Mouse (Mus musculus) mesoderm, embryonic 11.5 days (tissue): ENCODE data around the gene Sde2.
"Not testable (repeated sequence)": the region's sequence is repeated elsewhere in the genome, so short reads cannot be mapped to it uniquely, and the experiment has no call there.

Experiments
- DNase-seq: peaks from one replicate; pipeline ENCODE4 v3.0.0-alpha.2; 2012; ENCODE audit warnings: low read depth, low spot score

Sde2 gene

GRCm38 (mm10) chr1:180835273-180836015, 15.5 kb upstream of the Sde2 start:
- DNase-seq, result no peak

GRCm38 (mm10) chr1:180836467-180836866, 14.5 kb upstream of the Sde2 start:
- not testable (repeated sequence) for DNase-seq

GRCm38 (mm10) chr1:180837186-180837585, 13.7 kb upstream of the Sde2 start:
- DNase-seq, result no peak

- DNase-seq, result no peak
These were observed 12.9 kb upstream of the Sde2 start for GRCm38 (mm10) chr1:180838014-180838413.

GRCm38 (mm10) chr1:180839201-180839910, 11.6 kb upstream of the Sde2 start:
- DNase-seq, result no peak

GRCm38 (mm10) chr1:180841561-180842300, 9.2 kb upstream of the Sde2 start:
- no peak for DNase-seq

- DNase-seq, result peak; percentile 69
These were observed 2.8 kb upstream of the Sde2 start for GRCm38 (mm10) chr1:180848114-180848510.

- no peak for DNase-seq
These were observed 2.3 kb upstream of the Sde2 start for GRCm38 (mm10) chr1:180848511-180849241.

- no peak for DNase-seq
These were observed 1.1 kb upstream of the Sde2 start for GRCm38 (mm10) chr1:180849701-180850301.

GRCm38 (mm10) chr1:180858763-180859162, 7.8 kb downstream of the Sde2 start:
- DNase-seq, result no peak

GRCm38 (mm10) chr1:180860030-180860429, 9.1 kb downstream of the Sde2 start:
- DNase-seq, result no peak

- peak; percentile 59 for DNase-seq
These were observed 12.7 kb downstream of the Sde2 start for GRCm38 (mm10) chr1:180863606-180864005.

GRCm38 (mm10) chr1:180866001-180866400, 15.1 kb downstream of the Sde2 start:
- DNase-seq, result no peak

- DNase-seq, result no peak
These were observed 19.3 kb downstream of the Sde2 start for GRCm38 (mm10) chr1:180870122-180870650.

- DNase-seq, result peak; percentile 81
These were observed 23.0 kb downstream of the Sde2 start for GRCm38 (mm10) chr1:180873861-180874484.

GRCm38 (mm10) chr1:180874615-180875014, 23.7 kb downstream of the Sde2 start:
- no peak for DNase-seq

- no peak for DNase-seq
These were observed 24.2 kb downstream of the Sde2 start for GRCm38 (mm10) chr1:180875126-180875525.

- DNase-seq, result no peak
These were observed 26.5 kb downstream of the Sde2 start for GRCm38 (mm10) chr1:180877466-180877865.

GRCm38 (mm10) chr1:180881768-180882167, 30.8 kb downstream of the Sde2 start:
- DNase-seq, result no peak

GRCm38 (mm10) chr1:180883731-180884130, 32.8 kb downstream of the Sde2 start:
- DNase-seq, result no peak

- DNase-seq, result no peak
These were observed 33.6 kb downstream of the Sde2 start for GRCm38 (mm10) chr1:180884484-180884883.
